Mouse (Mus musculus): ENCODE data around the gene Dnajc11. TPM values are rescaled to one million over a fixed set of nuclear protein-coding genes. Genes with fewer than 3 reads are reported as not detected.

Dnajc11 gene
- polyA plus RNA-seq, 1 experiment from 2014 or later: 29.2 TPM

- no peaks in the 10 kb centered on the region for H3K9me3 ChIP-seq (ENCODE audit: low read length)
- DNase-seq (no peak), ATAC-seq (no peak)
- no peak overlapping the region for H3K9ac ChIP-seq (replicated peaks)
- H3K36me3 ChIP-seq (replicated peaks; ENCODE audit: insufficient read depth, low read length): no peaks in the 10 kb centered on the region
- H3K27me3 ChIP-seq (ENCODE audit: insufficient read depth, low read length): no peaks in the 10 kb centered on the region
- 68% methylated on average over 4 of the region's 4 CpGs for WGBS (ENCODE audit: insufficient replicate concordance)
- peaks cover 8% of the 10 kb centered on the region; the same call in 1 of the 2 replicates for H3K4me1 ChIP-seq (ENCODE audit: insufficient read depth)
- no peak overlapping the region for H3K4me3 ChIP-seq (ENCODE audit: low read depth, low read length)
- no peak overlapping the region for H3K27ac ChIP-seq (ENCODE audit: low read depth)
- TF ChIP-seq CTCF (IDR thresholded peaks at IDR 0.05; ENCODE audit: low read depth) (peak; percentile 23; the same call in 1 of the 2 replicates), EP300 (IDR thresholded peaks at IDR 0.05; ENCODE audit: low read depth) (no peak)
- H3K4me2 ChIP-seq (ENCODE audit: low read depth, low read length): no peak overlapping the region
Observed at GRCm38 (mm10) chr4:152001335-152001734, 67.8 kb downstream of the Dnajc11 start.

- H3K27ac ChIP-seq (ENCODE audit: low read depth): no peak overlapping the region
- no peaks in the 10 kb centered on the region for H3K27me3 ChIP-seq (ENCODE audit: insufficient read depth, low read length)
- no peak overlapping the region for H3K4me2 ChIP-seq (ENCODE audit: low read depth, low read length)
- H3K4me3 ChIP-seq (ENCODE audit: low read depth, low read length): no peak overlapping the region
- ATAC-seq (no peak), DNase-seq (no peak)
- WGBS (ENCODE audit: insufficient replicate concordance): 85% methylated on average over 3 of the region's 3 CpGs
- peaks cover 11% of the 10 kb centered on the region for H3K4me1 ChIP-seq (ENCODE audit: insufficient read depth)
- H3K9ac ChIP-seq (replicated peaks): no peak overlapping the region
- TF ChIP-seq EP300 (IDR thresholded peaks at IDR 0.05; ENCODE audit: low read depth): no peak
- no peak for TF ChIP-seq CTCF (IDR thresholded peaks at IDR 0.05; ENCODE audit: low read depth)
- no peaks in the 10 kb centered on the region for H3K9me3 ChIP-seq (ENCODE audit: low read length)
- H3K36me3 ChIP-seq (replicated peaks; ENCODE audit: insufficient read depth, low read length): no peaks in the 10 kb centered on the region
Observed at GRCm38 (mm10) chr4:152002063-152002462, 68.6 kb downstream of the Dnajc11 start.

GRCm38 (mm10) chr4:152006137-152006536 lies 72.6 kb downstream of the Dnajc11 start:
- Histone ChIP-seq H3K27me3 (ENCODE audit: insufficient read depth, low read length) (peaks cover 3% of the 10 kb centered on the region; the same call in 1 of the 2 replicates), H3K36me3 (replicated peaks; ENCODE audit: insufficient read depth, low read length) (no peaks in the 10 kb centered on the region), H3K4me1 (ENCODE audit: insufficient read depth) (peaks cover 27% of the 10 kb centered on the region), H3K9me3 (ENCODE audit: low read length) (no peaks in the 10 kb centered on the region), H3K4me3 (ENCODE audit: low read depth, low read length) (no peak overlapping the region), H3K9ac (replicated peaks) (no peak overlapping the region), H3K27ac (ENCODE audit: low read depth) (no peak overlapping the region), H3K4me2 (ENCODE audit: low read depth, low read length) (no peak overlapping the region)
- 72% methylated on average over 6 of the region's 6 CpGs for WGBS (ENCODE audit: insufficient replicate concordance)
- DNase-seq (no peak), ATAC-seq (no peak)
- TF ChIP-seq CTCF (IDR thresholded peaks at IDR 0.05; ENCODE audit: low read depth): peak; percentile 52
- no peak for TF ChIP-seq EP300 (IDR thresholded peaks at IDR 0.05; ENCODE audit: low read depth)

- 62% methylated on average over 3 of the region's 3 CpGs for WGBS (ENCODE audit: insufficient replicate concordance)
- no peak overlapping the region for H3K4me3 ChIP-seq (ENCODE audit: low read depth, low read length)
- H3K4me2 ChIP-seq (ENCODE audit: low read depth, low read length): no peak overlapping the region
- no peak overlapping the region for H3K9ac ChIP-seq (replicated peaks)
- H3K9me3 ChIP-seq (ENCODE audit: low read length): no peaks in the 10 kb centered on the region
- H3K27me3 ChIP-seq (ENCODE audit: insufficient read depth, low read length): peaks cover 3% of the 10 kb centered on the region; the same call in 1 of the 2 replicates
- peaks cover 33% of the 10 kb centered on the region for H3K4me1 ChIP-seq (ENCODE audit: insufficient read depth)
- H3K27ac ChIP-seq (ENCODE audit: low read depth): no peak overlapping the region
- DNase-seq (no peak), ATAC-seq (no peak)
- TF ChIP-seq CTCF (IDR thresholded peaks at IDR 0.05; ENCODE audit: low read depth) (no peak), EP300 (IDR thresholded peaks at IDR 0.05; ENCODE audit: low read depth) (no peak)
- no peaks in the 10 kb centered on the region for H3K36me3 ChIP-seq (replicated peaks; ENCODE audit: insufficient read depth, low read length)
Observed at GRCm38 (mm10) chr4:152006812-152007211, 73.3 kb downstream of the Dnajc11 start.

GRCm38 (mm10) chr4:152007481-152008147 lies 74.1 kb downstream of the Dnajc11 start:
- DNase-seq: no peak
- H3K27ac ChIP-seq (ENCODE audit: low read depth): peak overlapping the region; percentile 96; the same call in 1 of the 2 replicates

GRCm38 (mm10) chr4:152008148-152008500 lies 74.6 kb downstream of the Dnajc11 start:
- Histone ChIP-seq H3K27ac (ENCODE audit: low read depth) (peak overlapping the region; percentile 96; the same call in 1 of the 2 replicates), H3K9ac (replicated peaks) (peak overlapping the region; percentile 83), H3K4me2 (ENCODE audit: low read depth, low read length) (peak overlapping the region; percentile 95), H3K4me3 (ENCODE audit: low read depth, low read length) (peak overlapping the region; percentile 87), H3K36me3 (replicated peaks; ENCODE audit: insufficient read depth, low read length) (peaks cover 7% of the 10 kb centered on the region; the same call in 1 of the 2 replicates), H3K4me1 (ENCODE audit: insufficient read depth) (peaks cover 37% of the 10 kb centered on the region), H3K9me3 (ENCODE audit: low read length) (no peaks in the 10 kb centered on the region), H3K27me3 (ENCODE audit: insufficient read depth, low read length) (peaks cover 3% of the 10 kb centered on the region; the same call in 1 of the 2 replicates)
- ATAC-seq: no peak
- DNase-seq: no peak
- TF ChIP-seq CTCF (IDR thresholded peaks at IDR 0.05; ENCODE audit: low read depth) (no peak), EP300 (IDR thresholded peaks at IDR 0.05; ENCODE audit: low read depth) (no peak)
- WGBS (ENCODE audit: insufficient replicate concordance): 1% methylated on average over 14 of the region's 14 CpGs

More at GRCm38 (mm10) chr4:152007481-152008147, 74.1 kb downstream of the Dnajc11 start:
- 36% methylated on average over 8 of the region's 8 CpGs for WGBS (ENCODE audit: insufficient replicate concordance)
- H3K9me3 ChIP-seq (ENCODE audit: low read length): no peaks in the 10 kb centered on the region
- ATAC-seq: no peak
- peaks cover 37% of the 10 kb centered on the region for H3K4me1 ChIP-seq (ENCODE audit: insufficient read depth)
- H3K9ac ChIP-seq (replicated peaks): peak overlapping the region; percentile 83; the same call in 1 of the 2 replicates
- H3K4me3 ChIP-seq (ENCODE audit: low read depth, low read length): peak overlapping the region; percentile 87
- H3K4me2 ChIP-seq (ENCODE audit: low read depth, low read length): peak overlapping the region; percentile 95
- no peak for TF ChIP-seq CTCF (IDR thresholded peaks at IDR 0.05; ENCODE audit: low read depth)
- no peak for TF ChIP-seq EP300 (IDR thresholded peaks at IDR 0.05; ENCODE audit: low read depth)
- H3K36me3 ChIP-seq (replicated peaks; ENCODE audit: insufficient read depth, low read length): peaks cover 4% of the 10 kb centered on the region; the same call in 1 of the 2 replicates
- H3K27me3 ChIP-seq (ENCODE audit: insufficient read depth, low read length): peaks cover 3% of the 10 kb centered on the region; the same call in 1 of the 2 replicates

Measured in liver, postnatal 0 days (tissue).